Mouse (Mus musculus) midbrain, embryonic 13.5 days (tissue): ENCODE measurements around the gene Atg16l2. TPM values are rescaled to one million over a fixed set of nuclear protein-coding genes. Genes with fewer than 3 reads are reported as not detected.

Experiments used
- ATAC-seq: fragments of 200-750 bp; cut with Nextera tagmentation; 2 replicates; pipeline ENCODE4 v1.8.0; 2017; ENCODE audit warnings: mild to moderate bottlenecking, moderate TSS enrichment, moderate library complexity
- H3K27ac ChIP-seq: fragments of 300-500 bp; sonication (generic); 2 replicates; pipeline ENCODE4 v1.5.1; 2015; ENCODE audit warnings: inconsistent platforms, mild to moderate bottlenecking, moderate library complexity
- H3K27me3 ChIP-seq: fragments of 300-500 bp; sonication (generic); 2 replicates; pipeline ENCODE4 v1.6.1; 2015; ENCODE audit warnings: mild to moderate bottlenecking, inconsistent platforms
- H3K36me3 ChIP-seq: fragments of 300-500 bp; sonication (generic); 2 replicates; pipeline ENCODE4 v1.6.1; 2015; ENCODE audit warnings: mild to moderate bottlenecking, inconsistent platforms
- H3K4me1 ChIP-seq: fragments of 300-500 bp; sonication (generic); replicated peaks from 2 replicates; pipeline ENCODE4 v1.6.1; 2015; ENCODE audit warnings: inconsistent platforms
- H3K4me2 ChIP-seq: fragments of 300-500 bp; sonication (generic); replicated peaks from 2 replicates; pipeline ENCODE4 v1.6.1; 2015; ENCODE audit warnings: moderate library complexity, mild to moderate bottlenecking, inconsistent platforms
- H3K4me3 ChIP-seq: fragments of 300-500 bp; sonication (generic); replicated peaks from 2 replicates; pipeline ENCODE4 v1.5.1; 2015; ENCODE audit warnings: mild to moderate bottlenecking, inconsistent platforms
- H3K9ac ChIP-seq: fragments of 300-500 bp; sonication (generic); replicated peaks from 2 replicates; pipeline ENCODE4 v1.6.1; 2015; ENCODE audit warnings: mild to moderate bottlenecking, inconsistent platforms
- H3K9me3 ChIP-seq: fragments of 300-500 bp; sonication (generic); 2 replicates; pipeline ENCODE4 v1.6.1; 2016; ENCODE audit warnings: mild to moderate bottlenecking, inconsistent platforms
- WGBS: fragments of 180-500 bp; shearing (Covaris S2); methylation state at CpG from one replicate; pipeline ENCODE4 v1.1.7; 2015; 5-methylcytosine and 5-hydroxymethylcytosine counted together
- polyA plus RNA-seq: library from polyadenylated mRNA; unstranded; fragments of >200 nt; fragmentation: Nextera tagmentation; extraction: Ambion mirVana; gene quantifications from 2 replicates; pipeline ENCODE4 v1.2.1, GENCODE M21; 2015

The Atg16l2 gene
- polyA plus RNA-seq, 1 experiment from 2014 or later = 16.8 TPM

GRCm38 (mm10) chr7:101330841-101331173 lies 28.8 kb upstream of the Atg16l2 start:
- H3K4me2 ChIP-seq = no peak overlapping the region
- H3K9me3 ChIP-seq = no peaks in the 10 kb centered on the region
- no peak overlapping the region for H3K4me3 ChIP-seq
- H3K4me1 ChIP-seq = peaks cover 18% of the 10 kb centered on the region
- no peaks in the 10 kb centered on the region for H3K36me3 ChIP-seq
- ATAC-seq = no peak
- no peak overlapping the region for H3K27ac ChIP-seq
- WGBS = 86% methylated on average over 4 of the region's 4 CpGs
- H3K9ac ChIP-seq = no peak overlapping the region
- no peaks in the 10 kb centered on the region for H3K27me3 ChIP-seq

- Histone ChIP-seq H3K4me1 (peaks cover 18% of the 10 kb centered on the region), H3K27ac (no peak overlapping the region), H3K4me2 (no peak overlapping the region), H3K9ac (no peak overlapping the region), H3K9me3 (no peaks in the 10 kb centered on the region), H3K4me3 (no peak overlapping the region), H3K36me3 (no peaks in the 10 kb centered on the region), H3K27me3 (no peaks in the 10 kb centered on the region)
- WGBS = 81% methylated on average over 10 of the region's 10 CpGs
- ATAC-seq = peak; percentile 40; the same call in 1 of the 2 replicates
Measured at GRCm38 (mm10) chr7:101330074-101330840, 28.2 kb upstream of the Atg16l2 start.

GRCm38 (mm10) chr7:101329606-101330005 lies 27.6 kb upstream of the Atg16l2 start:
- no peak overlapping the region for H3K4me3 ChIP-seq
- H3K4me2 ChIP-seq = no peak overlapping the region
- H3K36me3 ChIP-seq = no peaks in the 10 kb centered on the region
- no peaks in the 10 kb centered on the region for H3K9me3 ChIP-seq
- 70% methylated on average over 4 of the region's 4 CpGs for WGBS
- H3K27me3 ChIP-seq = no peaks in the 10 kb centered on the region
- no peak for ATAC-seq
- H3K27ac ChIP-seq = no peak overlapping the region
- H3K9ac ChIP-seq = peak overlapping the region; percentile 28; the same call in 1 of the 2 replicates
- H3K4me1 ChIP-seq = peaks cover 18% of the 10 kb centered on the region

- Histone ChIP-seq H3K36me3 (no peaks in the 10 kb centered on the region), H3K27ac (peak overlapping the region; percentile 25; the same call in 1 of the 2 replicates), H3K4me1 (peaks cover 18% of the 10 kb centered on the region), H3K4me2 (no peak overlapping the region), H3K4me3 (no peak overlapping the region), H3K27me3 (no peaks in the 10 kb centered on the region), H3K9me3 (no peaks in the 10 kb centered on the region), H3K9ac (peak overlapping the region; percentile 28; the same call in 1 of the 2 replicates)
- ATAC-seq = peak; percentile 51; the same call in 1 of the 2 replicates
- WGBS = 62% methylated on average over 4 of the region's 4 CpGs
Measured at GRCm38 (mm10) chr7:101328621-101329158, 26.6 kb upstream of the Atg16l2 start.

GRCm38 (mm10) chr7:101327786-101328185 lies 25.7 kb upstream of the Atg16l2 start:
- H3K27me3 ChIP-seq = 0 out of 2 replicates have a peak, but pooled peaks cover 6% of the 10 kb centered on the region
- 85% methylated on average over 2 of the region's 2 CpGs for WGBS
- H3K36me3 ChIP-seq = no peaks in the 10 kb centered on the region
- H3K9me3 ChIP-seq = no peaks in the 10 kb centered on the region
- no peak overlapping the region for H3K27ac ChIP-seq
- peaks cover 18% of the 10 kb centered on the region for H3K4me1 ChIP-seq
- ATAC-seq = no peak
- no peak overlapping the region for H3K9ac ChIP-seq
- no peak overlapping the region for H3K4me3 ChIP-seq
- H3K4me2 ChIP-seq = no peak overlapping the region

GRCm38 (mm10) chr7:101327263-101327662 lies 25.2 kb upstream of the Atg16l2 start:
- no peaks in the 10 kb centered on the region for H3K36me3 ChIP-seq
- H3K9ac ChIP-seq = no peak overlapping the region
- H3K4me2 ChIP-seq = no peak overlapping the region
- H3K27ac ChIP-seq = no peak overlapping the region
- H3K9me3 ChIP-seq = no peaks in the 10 kb centered on the region
- H3K4me1 ChIP-seq = peaks cover 19% of the 10 kb centered on the region
- H3K4me3 ChIP-seq = no peak overlapping the region
- 70% methylated on average over 5 of the region's 5 CpGs for WGBS
- H3K27me3 ChIP-seq = peaks cover 11% of the 10 kb centered on the region
- ATAC-seq = no peak

GRCm38 (mm10) chr7:101326006-101326405 lies 24.0 kb upstream of the Atg16l2 start:
- 84% methylated on average over 5 of the region's 5 CpGs for WGBS
- Histone ChIP-seq H3K36me3 (no peaks in the 10 kb centered on the region), H3K4me2 (no peak overlapping the region), H3K27ac (no peak overlapping the region), H3K9ac (no peak overlapping the region), H3K9me3 (no peaks in the 10 kb centered on the region), H3K4me1 (peaks cover 26% of the 10 kb centered on the region), H3K4me3 (no peak overlapping the region), H3K27me3 (peaks cover 17% of the 10 kb centered on the region)
- ATAC-seq = no peak

- 75% methylated on average over 6 of the region's 6 CpGs for WGBS
- Histone ChIP-seq H3K4me2 (no peak overlapping the region), H3K4me1 (peaks cover 29% of the 10 kb centered on the region), H3K4me3 (no peak overlapping the region), H3K27me3 (peaks cover 28% of the 10 kb centered on the region), H3K9ac (no peak overlapping the region), H3K9me3 (no peaks in the 10 kb centered on the region), H3K27ac (no peak overlapping the region), H3K36me3 (no peaks in the 10 kb centered on the region)
- no peak for ATAC-seq
Measured at GRCm38 (mm10) chr7:101324142-101324962, 22.3 kb upstream of the Atg16l2 start.

GRCm38 (mm10) chr7:101323141-101323594 lies 21.1 kb upstream of the Atg16l2 start:
- Histone ChIP-seq H3K27me3 (peaks cover 34% of the 10 kb centered on the region), H3K4me1 (peaks cover 19% of the 10 kb centered on the region), H3K9ac (no peak overlapping the region), H3K27ac (no peak overlapping the region), H3K9me3 (no peaks in the 10 kb centered on the region), H3K4me3 (no peak overlapping the region), H3K4me2 (no peak overlapping the region), H3K36me3 (no peaks in the 10 kb centered on the region)
- no peak for ATAC-seq
- WGBS = 78% methylated on average over 4 of the region's 4 CpGs

- Histone ChIP-seq H3K27me3 (peaks cover 38% of the 10 kb centered on the region), H3K36me3 (no peaks in the 10 kb centered on the region), H3K4me1 (peaks cover 18% of the 10 kb centered on the region), H3K9me3 (no peaks in the 10 kb centered on the region), H3K4me3 (peak overlapping the region; percentile 75), H3K9ac (peak overlapping the region; percentile 79), H3K27ac (no peak overlapping the region), H3K4me2 (peak overlapping the region; percentile 96)
- peak; percentile 73 for ATAC-seq
- WGBS = under 1% methylated on average over 60 of the region's 61 CpGs
Measured at GRCm38 (mm10) chr7:101321218-101321827, 19.3 kb upstream of the Atg16l2 start.

- Histone ChIP-seq H3K4me1 (peaks cover 18% of the 10 kb centered on the region), H3K9ac (peak overlapping the region; percentile 79), H3K36me3 (no peaks in the 10 kb centered on the region), H3K9me3 (no peaks in the 10 kb centered on the region), H3K27me3 (peaks cover 38% of the 10 kb centered on the region), H3K4me2 (peak overlapping the region; percentile 96), H3K4me3 (peak overlapping the region; percentile 75), H3K27ac (no peak overlapping the region)
- peak; percentile 82 for ATAC-seq
- WGBS = 4% methylated on average over 29 of the region's 37 CpGs
Measured at GRCm38 (mm10) chr7:101320399-101321217, 18.6 kb upstream of the Atg16l2 start.
